Mouse (Mus musculus) hindlimb bud, embryonic 11.5 days (tissue): ENCODE results near the gene Lipe.

Experiments
- DNase-seq: peaks from one replicate; pipeline ENCODE4 v3.0.0-alpha.2; 2012; ENCODE audit warnings: low read depth, low spot score; ENCODE audit errors: extremely low spot score

The Lipe gene

GRCm38 (mm10) chr7:25365937-25366625 is 32.4 kb downstream of the Lipe start:
- DNase-seq: no peak

GRCm38 (mm10) chr7:25363632-25364031 is 34.9 kb downstream of the Lipe start:
- DNase-seq: no peak

GRCm38 (mm10) chr7:25363151-25363550 is 35.4 kb downstream of the Lipe start:
- DNase-seq: no peak

DNA sequence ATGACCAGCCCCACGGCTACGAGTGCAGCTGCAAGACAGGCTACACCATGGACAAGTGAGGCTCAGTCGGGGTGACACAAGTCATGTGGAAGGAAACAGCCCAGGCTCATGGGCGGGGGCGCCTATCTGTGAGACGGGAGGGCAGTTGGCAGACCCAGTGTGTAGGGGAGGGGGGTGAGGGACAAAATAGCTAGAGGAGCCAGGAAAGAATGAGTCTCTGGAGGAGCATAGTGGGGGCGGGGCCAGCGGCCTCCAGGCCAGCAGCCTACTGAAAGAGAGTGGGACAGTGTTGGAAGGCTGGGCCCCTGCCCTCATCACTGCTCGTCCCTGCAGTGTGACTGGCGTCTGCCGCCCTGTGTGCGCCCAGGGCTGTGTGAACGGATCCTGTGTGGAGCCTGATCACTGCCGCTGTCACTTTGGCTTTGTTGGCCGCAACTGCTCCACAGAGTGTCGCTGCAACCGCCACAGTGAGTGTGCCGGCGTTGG is 39.7 kb downstream of the Lipe start:
- DNase-seq: no peak

GRCm38 (mm10) chr7:25348861-25349260 is 49.6 kb downstream of the Lipe start:
- DNase-seq: no peak

- no peak for DNase-seq
These were observed 57.3 kb downstream of the Lipe start for GRCm38 (mm10) chr7:25341000-25341784.

DNA sequence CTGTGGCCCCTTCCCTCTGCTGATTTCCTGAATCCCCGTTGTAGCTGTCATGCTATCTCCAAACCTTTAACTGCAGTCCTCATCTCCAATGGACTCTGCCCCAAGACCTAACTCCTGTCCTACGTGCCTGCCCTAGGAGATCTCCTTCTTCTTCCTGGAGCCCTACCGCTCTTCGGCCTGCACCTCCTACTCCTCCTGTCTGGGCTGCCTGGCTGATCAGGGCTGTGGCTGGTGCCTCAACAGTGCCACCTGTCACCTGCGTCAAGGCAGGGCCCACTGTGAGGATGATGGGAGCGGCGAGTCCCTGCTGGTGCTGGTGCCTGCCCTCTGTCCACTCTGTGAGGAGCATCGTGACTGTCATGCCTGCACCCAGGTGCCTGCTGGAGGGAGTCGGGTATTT is 59.2 kb downstream of the Lipe start:
- DNase-seq: no peak

- no peak for DNase-seq
These were observed 64.0 kb downstream of the Lipe start for GRCm38 (mm10) chr7:25334472-25334871.

DNA sequence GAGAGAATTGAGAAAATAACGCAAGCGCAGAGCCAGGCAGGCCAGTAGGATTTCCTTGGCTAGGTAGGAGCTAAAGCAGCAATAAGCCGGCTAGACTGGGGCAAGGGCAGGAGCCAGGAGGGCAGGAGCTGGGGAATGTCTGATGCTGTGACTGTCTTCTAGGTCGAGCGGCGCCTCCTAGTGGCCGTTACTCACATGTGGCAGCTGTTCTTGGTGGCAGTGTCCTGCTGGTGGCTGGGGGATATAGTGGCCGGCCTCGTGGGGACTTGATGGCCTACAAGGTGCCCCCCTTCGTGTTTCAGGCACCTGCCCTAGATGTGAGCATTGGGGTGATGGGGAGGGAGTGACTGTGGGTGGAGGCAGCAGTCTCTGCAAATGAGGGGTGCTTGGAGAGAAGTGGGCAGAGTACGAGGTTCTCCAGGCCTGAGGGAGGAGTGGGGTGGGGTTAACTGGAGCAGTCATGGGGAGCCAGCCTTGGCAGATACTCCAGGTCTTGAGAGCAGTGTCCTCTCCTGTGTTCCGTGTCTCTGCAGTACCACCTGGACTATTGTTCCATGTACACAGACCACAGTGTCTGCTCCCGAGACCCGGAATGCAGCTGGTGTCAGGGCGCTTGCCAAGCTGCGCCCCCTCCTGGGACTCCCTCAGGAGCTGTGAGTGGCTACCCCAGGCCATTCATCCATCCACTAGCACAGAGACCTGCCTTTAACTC is 64.8 kb downstream of the Lipe start:
- peak; percentile 41 for DNase-seq
